15 mouse cellular contexts compared by ENCODE assay signal in the genomic region with DNA sequence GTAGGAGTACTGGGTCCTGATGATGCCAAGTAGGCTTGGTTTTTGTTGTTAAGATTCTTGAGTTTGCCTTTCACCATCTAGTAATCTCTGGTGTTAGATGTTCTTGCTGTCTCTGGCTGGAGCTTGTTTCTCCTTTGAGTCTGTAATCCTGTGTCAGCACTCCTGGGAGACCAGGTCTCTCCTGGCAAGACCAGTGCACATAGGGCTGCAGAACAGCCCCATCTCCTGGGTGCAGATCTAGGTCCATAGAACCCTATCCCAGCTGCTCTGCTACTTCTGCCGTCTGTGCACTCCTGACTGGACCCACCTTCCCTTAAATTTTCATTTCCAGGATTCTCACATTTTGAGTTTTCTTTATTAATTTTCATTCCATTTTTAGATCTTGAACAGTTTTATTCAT.
"Had no signal": no experiment of that assay in that cellular context is flagged by ENCODE, and none has a peak within 500 bp of the region (broad histone marks: within the 10 kb centered on the region; RNA-seq: fewer than 3 reads in every experiment).

No protein-coding gene starts in this region.

- H3K27me3 ChIP-seq: limb, embryonic 12.5 days; limb, embryonic 15.5 days had no signal

- H3K4me1 ChIP-seq: limb, embryonic 12.5 days; limb, embryonic 15.5 days had no signal

- DNase-seq: kidney, postnatal 25 days; liver, postnatal 0 days; lung, embryonic 14.5 days; midbrain, embryonic 14.5 days; thymus, adult 2 months; thymus, postnatal 14 days; thymus, postnatal 4 days had no signal

- H3K4me3 ChIP-seq: limb, embryonic 12.5 days; limb, embryonic 15.5 days had no signal

- ATAC-seq: liver, postnatal 0 days; lung, postnatal 0 days had no signal

- H3K36me3 ChIP-seq: limb, embryonic 12.5 days; limb, embryonic 15.5 days had no signal

- H3K4me2 ChIP-seq: limb, embryonic 12.5 days; limb, embryonic 15.5 days; liver, embryonic 11.5 days; lung, embryonic 14.5 days had no signal

- H3K9me3 ChIP-seq: limb, embryonic 12.5 days; limb, embryonic 15.5 days had no signal

- H3K9ac ChIP-seq: limb, embryonic 12.5 days; limb, embryonic 15.5 days; liver, embryonic 14.5 days; liver, postnatal 0 days; lung, embryonic 14.5 days had no signal

- H3K27ac ChIP-seq: kidney, postnatal 0 days; limb, embryonic 12.5 days; limb, embryonic 15.5 days; liver, embryonic 14.5 days; macrophage; stomach, postnatal 0 days had no signal
